Mouse (Mus musculus): ENCODE data around the gene Opn1sw.
"Not testable (repeated sequence)": the region's sequence is repeated elsewhere in the genome, so short reads cannot be mapped to it uniquely, and the experiment has no call there.

Gene Opn1sw

DNA sequence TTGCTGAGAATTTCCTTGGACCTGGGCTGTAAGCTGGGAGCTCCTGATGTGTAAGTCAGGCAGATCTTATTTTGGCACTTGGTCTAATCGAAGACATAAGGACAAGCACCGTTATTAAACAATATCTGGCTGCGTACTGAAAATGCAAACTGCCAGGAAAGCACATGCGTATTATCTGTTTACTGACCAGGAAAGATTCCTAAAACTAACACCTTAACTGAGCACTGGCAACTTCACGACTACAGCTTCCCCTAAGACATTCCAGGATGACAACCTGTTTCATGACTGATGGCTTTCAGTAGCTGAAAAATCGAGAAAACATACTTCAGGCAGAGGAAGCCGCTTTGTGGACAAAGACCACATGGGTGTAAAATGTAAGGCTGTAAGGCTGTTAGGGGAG is 41.1 kb downstream of the Opn1sw start:
- no peak for DNase-seq (ENCODE audit: low spot score)

GRCm38 (mm10) chr6:29346512-29346911 is 41.8 kb downstream of the Opn1sw start:
- not testable (repeated sequence) for DNase-seq (ENCODE audit: low spot score)

DNA sequence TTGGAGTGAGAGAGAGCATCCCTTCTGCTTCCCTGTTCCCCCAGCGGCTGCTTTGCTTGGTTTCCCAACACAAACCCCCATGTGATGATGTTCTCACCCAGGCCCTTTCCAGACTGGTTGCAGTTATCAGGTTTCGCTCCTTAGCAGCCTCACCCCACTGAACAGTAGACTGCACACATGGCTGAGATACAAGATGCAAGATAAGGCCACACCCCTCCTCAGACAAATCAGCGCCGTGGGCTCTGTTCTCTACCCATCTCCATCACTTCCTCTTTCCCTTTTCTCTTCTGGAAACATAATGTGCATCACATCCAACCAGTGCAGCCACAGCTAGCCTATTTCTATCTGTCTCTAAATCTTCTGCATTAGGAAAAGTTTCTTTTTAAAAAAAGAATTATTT is 58.8 kb downstream of the Opn1sw start:
- no peak for DNase-seq (ENCODE audit: low spot score)

DNA sequence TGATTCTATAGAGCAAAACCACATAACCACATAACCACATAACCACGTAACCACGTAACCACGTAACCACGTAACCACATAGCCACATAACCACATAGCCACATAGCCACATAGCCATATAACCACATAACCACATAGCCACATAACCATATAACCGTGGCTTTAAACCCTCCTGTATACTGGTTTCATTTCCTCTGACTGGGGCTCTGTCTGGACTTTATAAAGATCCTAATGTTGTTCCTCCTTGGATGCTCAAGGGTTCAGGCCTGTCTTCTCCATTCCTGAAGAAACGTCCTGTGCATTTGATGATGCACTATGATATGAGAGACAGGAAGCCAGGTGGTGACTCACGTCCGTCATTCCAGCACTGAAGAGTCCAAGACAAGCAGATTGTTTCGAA is 61.3 kb downstream of the Opn1sw start:
- DNase-seq (ENCODE audit: low spot score): no peak

Data from embryo, embryonic 10.5 days (tissue).